In genomic region chr8:61621300-61621699, GRCm38 (mm10) we compare ENCODE assay signal across 29 mouse cellular contexts.
DNase-seq lines count a peak whose midpoint lies in the region; ATAC-seq and TF ChIP-seq lines count a peak whose summit lies in the region.
"Had no signal": no experiment of that assay in that cellular context is flagged by ENCODE, and none has a peak within 500 bp of the region (broad histone marks: within the 10 kb centered on the region; RNA-seq: fewer than 3 reads in every experiment).

No protein-coding gene starts in this region.

- peaks cover 7% of the 10 kb centered on the region for H3K4me1 ChIP-seq in heart, adult 2 months (ENCODE audit: control insufficient read depth, insufficient read depth, low read length)
- H3K4me1 ChIP-seq: liver, embryonic 15.5 days had no signal

- intact Hi-C loops in heart, adult 2 months (cut with DNase I): no loop called here

- H3K27ac ChIP-seq in heart, adult 2 months: no peak overlapping the region
- H3K27ac ChIP-seq: embryonic facial prominence, embryonic 12.5 days; hindbrain, embryonic 13.5 days; kidney, postnatal 0 days; left cerebral cortex, adult 2 months; liver, embryonic 15.5 days; lung, embryonic 15.5 days; midbrain, embryonic 12.5 days; neural tube, embryonic 12.5 days had no signal

- no peak overlapping the region for H3K9ac ChIP-seq in heart, adult 2 months (ENCODE audit: low read depth, low read length)
- H3K9ac ChIP-seq: embryonic facial prominence, embryonic 12.5 days; hindbrain, embryonic 13.5 days; liver, embryonic 15.5 days; lung, embryonic 15.5 days; midbrain, embryonic 12.5 days; neural tube, embryonic 12.5 days had no signal

- peak; percentile 81 for DNase-seq in heart, adult 11 months
- no peak for DNase-seq in heart, adult 2 months
- DNase-seq in 3T3-L1 (ENCODE audit: low read depth, low spot score) (peak; percentile 88), NIH3T3 (ENCODE audit: low read depth) (peak; percentile 73)
- DNase-seq in thymus, adult 18-20 months: no peak
- DNase-seq: adrenal gland, postnatal 25 days; cerebellum, adult 11-12 months; cerebellum, postnatal 10 days; gastrocnemius, postnatal 14 days; kidney, adult 2 months; left cerebral cortex, postnatal 4 days; liver; lung, postnatal 36 days; right cerebral cortex, postnatal 14 days; spleen, adult 18-20 months; thymus, postnatal 14 days had no signal

- 46% methylated on average over 3 of the region's 3 CpGs for WGBS in heart, adult 2 months

- no peak for TF ChIP-seq CTCF in heart, adult 2 months (IDR thresholded peaks at IDR 0.05)

- no peaks in the 10 kb centered on the region for H3K79me2 ChIP-seq in heart, adult 2 months (replicated peaks; ENCODE audit: control insufficient read depth, insufficient read depth, low read length)

- TF ChIP-seq POLR2A in heart, adult 2 months (IDR thresholded peaks at IDR 0.05; ENCODE audit: insufficient read depth, low read depth, low read length): no peak

- peak; percentile 78 for ATAC-seq in granulocyte monocyte progenitor cell, adult 5-6 weeks (replicated peaks; ENCODE audit: poor library complexity, severe bottlenecking)
- no peak for ATAC-seq in erythroid progenitor cell, adult 5-6 weeks (replicated peaks; ENCODE audit: low FRiP score, poor library complexity, severe bottlenecking)
- ATAC-seq in monocyte, adult 5-6 weeks (replicated peaks; ENCODE audit: insufficient number of reproducible peaks, low FRiP score, low TSS enrichment, poor library complexity, severe bottlenecking): no peak
- ATAC-seq: forebrain, embryonic 16.5 days; inflammation-experienced regulatory T-cells, adult 6 months had no signal

- no peaks in the 10 kb centered on the region for H3K27me3 ChIP-seq in heart, adult 2 months (ENCODE audit: control insufficient read depth, insufficient read depth, low read length)
- H3K27me3 ChIP-seq: embryonic facial prominence, embryonic 12.5 days; hindbrain, embryonic 13.5 days; liver, embryonic 15.5 days; lung, embryonic 15.5 days; midbrain, embryonic 12.5 days; neural tube, embryonic 12.5 days had no signal

- peaks cover 7% of the 10 kb centered on the region; the same call in 1 of the 2 replicates for H3K36me3 ChIP-seq in heart, adult 2 months (ENCODE audit: control insufficient read depth, insufficient read depth, low read length)
- H3K36me3 ChIP-seq: hindbrain, embryonic 13.5 days; liver, embryonic 15.5 days; lung, embryonic 15.5 days; midbrain, embryonic 12.5 days; neural tube, embryonic 12.5 days had no signal

- H3K4me3 ChIP-seq in heart, adult 2 months: no peak overlapping the region
- H3K4me3 ChIP-seq: embryonic facial prominence, embryonic 12.5 days; hindbrain, embryonic 13.5 days; left cerebral cortex, adult 2 months; liver, embryonic 15.5 days; lung, embryonic 15.5 days; midbrain, embryonic 12.5 days; neural tube, embryonic 12.5 days had no signal

- no peak for TF ChIP-seq EP300 in heart, adult 2 months (IDR thresholded peaks at IDR 0.05; ENCODE audit: insufficient read depth, low read depth, low read length)

Comparison
In these comparisons a context has a peak if more than half of its experiments do, and no peak if none do; other contexts are left out.
1. DNase-seq: peak in heart, adult 11 months (single experiment), 3T3-L1 (single experiment) and NIH3T3 (single experiment); none in heart, adult 2 months (0 of 2) and thymus, adult 18-20 months (0 of 2).